Mouse (Mus musculus): Measurements from ENCODE around the gene Sox5. TPM values are rescaled to one million over a fixed set of nuclear protein-coding genes. Genes with fewer than 3 reads are reported as not detected.

Gene Sox5
- polyA plus RNA-seq, 1 experiment: 0.85 TPM

- WGBS: 77% methylated on average over 7 of the region's 7 CpGs
- Histone ChIP-seq H3K27ac (ENCODE audit: insufficient read depth, low read depth, low read length) (no peak overlapping the region), H3K27me3 (ENCODE audit: control insufficient read depth, insufficient read depth, low read length) (no peaks in the 10 kb centered on the region), H3K4me3 (ENCODE audit: low read depth, low read length) (no peak overlapping the region), H3K36me3 (ENCODE audit: control insufficient read depth, insufficient read depth, low read length) (no peaks in the 10 kb centered on the region), H3K4me1 (ENCODE audit: control insufficient read depth, insufficient read depth, insufficient read length, low read length) (peaks cover 4% of the 10 kb centered on the region; the same call in 1 of the 2 replicates)
- TF ChIP-seq CTCF (IDR thresholded peaks at IDR 0.05; ENCODE audit: extremely low read depth, insufficient read length, insufficient replicate concordance, low read depth, low read length) (no peak), POLR2A (IDR thresholded peaks at IDR 0.05; ENCODE audit: low read depth, low read length) (no peak)
Observed at GRCm38 (mm10) chr6:144252191-144252718, 529.5 kb downstream of the Sox5 start.

- H3K27me3 ChIP-seq (ENCODE audit: control insufficient read depth, insufficient read depth, low read length): no peaks in the 10 kb centered on the region
- 83% methylated on average over 18 of the region's 18 CpGs for WGBS
- TF ChIP-seq POLR2A (IDR thresholded peaks at IDR 0.05; ENCODE audit: low read depth, low read length): no peak
- no peak for TF ChIP-seq CTCF (IDR thresholded peaks at IDR 0.05; ENCODE audit: extremely low read depth, insufficient read length, insufficient replicate concordance, low read depth, low read length)
- H3K4me1 ChIP-seq (ENCODE audit: control insufficient read depth, insufficient read depth, insufficient read length, low read length): peaks cover under 1% of the 10 kb centered on the region; the same call in 1 of the 2 replicates
- no peak overlapping the region for H3K4me3 ChIP-seq (ENCODE audit: low read depth, low read length)
- H3K36me3 ChIP-seq (ENCODE audit: control insufficient read depth, insufficient read depth, low read length): no peaks in the 10 kb centered on the region
- no peak overlapping the region for H3K27ac ChIP-seq (ENCODE audit: insufficient read depth, low read depth, low read length)
Observed at GRCm38 (mm10) chr6:144251222-144252170, 530.3 kb downstream of the Sox5 start.

- Histone ChIP-seq H3K27ac (ENCODE audit: insufficient read depth, low read depth, low read length) (no peak overlapping the region), H3K27me3 (ENCODE audit: control insufficient read depth, insufficient read depth, low read length) (no peaks in the 10 kb centered on the region), H3K4me1 (ENCODE audit: control insufficient read depth, insufficient read depth, insufficient read length, low read length) (no peaks in the 10 kb centered on the region), H3K4me3 (ENCODE audit: low read depth, low read length) (no peak overlapping the region), H3K36me3 (ENCODE audit: control insufficient read depth, insufficient read depth, low read length) (no peaks in the 10 kb centered on the region)
- no peak for TF ChIP-seq CTCF (IDR thresholded peaks at IDR 0.05; ENCODE audit: extremely low read depth, insufficient read length, insufficient replicate concordance, low read depth, low read length)
- TF ChIP-seq POLR2A (IDR thresholded peaks at IDR 0.05; ENCODE audit: low read depth, low read length): no peak
- WGBS: 77% methylated on average over 6 of the region's 6 CpGs
Observed at GRCm38 (mm10) chr6:144250625-144251181, 531.1 kb downstream of the Sox5 start.

- Histone ChIP-seq H3K27ac (ENCODE audit: insufficient read depth, low read depth, low read length) (no peak overlapping the region), H3K36me3 (ENCODE audit: control insufficient read depth, insufficient read depth, low read length) (no peaks in the 10 kb centered on the region), H3K27me3 (ENCODE audit: control insufficient read depth, insufficient read depth, low read length) (no peaks in the 10 kb centered on the region), H3K4me3 (ENCODE audit: low read depth, low read length) (no peak overlapping the region), H3K4me1 (ENCODE audit: control insufficient read depth, insufficient read depth, insufficient read length, low read length) (no peaks in the 10 kb centered on the region)
- TF ChIP-seq POLR2A (IDR thresholded peaks at IDR 0.05; ENCODE audit: low read depth, low read length) (no peak), CTCF (IDR thresholded peaks at IDR 0.05; ENCODE audit: extremely low read depth, insufficient read length, insufficient replicate concordance, low read depth, low read length) (no peak)
- WGBS: 79% methylated on average over 11 of the region's 11 CpGs
Observed at GRCm38 (mm10) chr6:144236581-144236980, 545.2 kb downstream of the Sox5 start.

- WGBS: 72% methylated on average over 8 of the region's 8 CpGs
- TF ChIP-seq POLR2A (IDR thresholded peaks at IDR 0.05; ENCODE audit: low read depth, low read length) (no peak), CTCF (IDR thresholded peaks at IDR 0.05; ENCODE audit: extremely low read depth, insufficient read length, insufficient replicate concordance, low read depth, low read length) (no peak)
- no peak overlapping the region for H3K27ac ChIP-seq (ENCODE audit: insufficient read depth, low read depth, low read length)
Observed at GRCm38 (mm10) chr6:144203970-144204369, 577.8 kb downstream of the Sox5 start.

GRCm38 (mm10) chr6:144203013-144203412 is 578.8 kb downstream of the Sox5 start:
- H3K36me3 ChIP-seq (ENCODE audit: control insufficient read depth, insufficient read depth, low read length): no peaks in the 10 kb centered on the region
- no peaks in the 10 kb centered on the region for H3K27me3 ChIP-seq (ENCODE audit: control insufficient read depth, insufficient read depth, low read length)
- no peak overlapping the region for H3K27ac ChIP-seq (ENCODE audit: insufficient read depth, low read depth, low read length)
- TF ChIP-seq CTCF (IDR thresholded peaks at IDR 0.05; ENCODE audit: extremely low read depth, insufficient read length, insufficient replicate concordance, low read depth, low read length) (no peak), POLR2A (IDR thresholded peaks at IDR 0.05; ENCODE audit: low read depth, low read length) (no peak)
- no peak overlapping the region for H3K4me3 ChIP-seq (ENCODE audit: low read depth, low read length)
- H3K4me1 ChIP-seq (ENCODE audit: control insufficient read depth, insufficient read depth, insufficient read length, low read length): no peaks in the 10 kb centered on the region
- WGBS: 74% methylated on average over 12 of the region's 12 CpGs

More at GRCm38 (mm10) chr6:144203970-144204369, 577.8 kb downstream of the Sox5 start:
- no peak overlapping the region for H3K4me3 ChIP-seq (ENCODE audit: low read depth, low read length)
- no peaks in the 10 kb centered on the region for H3K36me3 ChIP-seq (ENCODE audit: control insufficient read depth, insufficient read depth, low read length)
- H3K4me1 ChIP-seq (ENCODE audit: control insufficient read depth, insufficient read depth, insufficient read length, low read length): no peaks in the 10 kb centered on the region
- H3K27me3 ChIP-seq (ENCODE audit: control insufficient read depth, insufficient read depth, low read length): no peaks in the 10 kb centered on the region

Measured in small intestine, adult 2 months (tissue).